Mouse (Mus musculus) CH12.LX (cell line): Measurements from ENCODE around the gene Arl8b. TPM values are rescaled to one million over a fixed set of nuclear protein-coding genes. Genes with fewer than 3 reads are reported as not detected.

Source experiments
- DNase-seq: peaks from one replicate; pipeline ENCODE4 v3.0.0-alpha.2; 2013; ENCODE audit errors: extremely low read depth
- H3K27ac ChIP-seq: 2 replicates; pipeline ENCODE4 v1.5.1; 2012; ENCODE audit warnings: low read depth, mild to moderate bottlenecking, control low read depth, moderate library complexity; ENCODE audit not compliant: insufficient read depth
- H3K27me3 ChIP-seq: replicated peaks from 2 replicates; pipeline ENCODE3; 2012; ENCODE audit warnings: inconsistent platforms
- H3K36me3 ChIP-seq, 2 experiments: replicated peaks in 1 of 2; 2 replicates each; pipeline versions ENCODE3 to v1.6.1; 2012; ENCODE audit warnings: inconsistent platforms in 1 of 2, low read length in 1 of 2, mild to moderate bottlenecking in 1 of 2, mixed read lengths in 1 of 2, moderate library complexity in 1 of 2; ENCODE audit not compliant: control insufficient read depth in 1 of 2, insufficient read depth in 1 of 2
- H3K4me1 ChIP-seq, 2 experiments: 2 replicates each; pipeline ENCODE4 v1.6.1; 2012; ENCODE audit warnings: inconsistent platforms in 1 of 2, moderate library complexity in 1 of 2; ENCODE audit not compliant: insufficient read depth in 2 of 2, control insufficient read depth in 1 of 2
- H3K4me2 ChIP-seq: 2 replicates; pipeline ENCODE4 v1.6.1; 2012; ENCODE audit warnings: low read depth, mild to moderate bottlenecking, control low read depth; ENCODE audit not compliant: poor library complexity, insufficient read depth, severe bottlenecking
- H3K4me3 ChIP-seq, 3 experiments: fragments of 150-350 bp in 1 of 3; sonication (generic) in 1 of 3; replicated peaks in 1 of 3; 2 replicates each; pipeline versions ENCODE3 to v1.5.1; 2011 to 2012; ENCODE audit warnings: low read depth in 2 of 3, low read length in 2 of 3, mild to moderate bottlenecking in 2 of 3, moderate library complexity in 2 of 3, control low read depth in 1 of 3, improper control_type of control experiment in 1 of 3, inconsistent platforms in 1 of 3, mixed read lengths in 1 of 3; ENCODE audit not compliant: poor library complexity in 1 of 3
- H3K79me2 ChIP-seq: replicated peaks from 2 replicates; pipeline ENCODE4 v1.6.1; 2012; ENCODE audit warnings: mild to moderate bottlenecking, moderate library complexity; ENCODE audit not compliant: control insufficient read depth, poor library complexity, insufficient read depth, severe bottlenecking; ENCODE audit errors: extremely low read depth
- H3K9ac ChIP-seq: 2 replicates; pipeline ENCODE4 v1.6.1; 2012; ENCODE audit warnings: low read depth, mild to moderate bottlenecking, control low read depth, moderate library complexity; ENCODE audit not compliant: insufficient read depth
- H3K9me3 ChIP-seq: replicated peaks from 2 replicates; pipeline ENCODE3; 2012; ENCODE audit warnings: low read length, inconsistent platforms, mixed read lengths
- CHD2 ChIP-seq: IDR thresholded peaks from 2 replicates; pipeline ENCODE4 v1.6.1; 2011; ENCODE audit warnings: low read length, improper control_type of control experiment
- ELF1 ChIP-seq: IDR thresholded peaks from 2 replicates; pipeline ENCODE4 v1.6.1; 2014; ENCODE audit warnings: low read depth, mild to moderate bottlenecking, inconsistent platforms, low read length, improper control_type of control experiment
- EP300 ChIP-seq: IDR thresholded peaks from 2 replicates; pipeline ENCODE4 v1.6.1; 2011; ENCODE audit warnings: low read length, improper control_type of control experiment
- ETS1 ChIP-seq: conservative IDR thresholded peaks from 2 replicates; pipeline ENCODE4 v1.6.1; 2012; ENCODE audit warnings: low read depth, mild to moderate bottlenecking, inconsistent platforms, low read length, improper control_type of control experiment, moderate library complexity
- HCFC1 ChIP-seq: IDR thresholded peaks from 2 replicates; pipeline ENCODE4 v1.6.1; 2012; ENCODE audit warnings: low read depth, mild to moderate bottlenecking, inconsistent platforms, low read length, improper control_type of control experiment
- IRF4 ChIP-seq: IDR thresholded peaks from 2 replicates; pipeline ENCODE4 v1.6.1; 2014; ENCODE audit warnings: low read depth, mild to moderate bottlenecking, inconsistent platforms, low read length, improper control_type of control experiment
- JUN ChIP-seq: IDR thresholded peaks from 2 replicates; pipeline ENCODE4 v1.6.1; 2011; ENCODE audit warnings: low read depth, mild to moderate bottlenecking, low read length, improper control_type of control experiment, moderate library complexity; ENCODE audit not compliant: insufficient read depth
- MXI1 ChIP-seq: IDR thresholded peaks from 2 replicates; pipeline ENCODE4 v1.6.1; 2011; ENCODE audit warnings: mild to moderate bottlenecking, low read depth, low read length, improper control_type of control experiment
- PAX5 ChIP-seq: IDR thresholded peaks from 2 replicates; pipeline ENCODE4 v1.6.1; 2012; ENCODE audit warnings: low read length, inconsistent platforms, mixed read lengths
- POLR2AphosphoS2 ChIP-seq: IDR thresholded peaks from 2 replicates; pipeline ENCODE4 v1.6.1; 2011; ENCODE audit warnings: low read depth, low read length, improper control_type of control experiment
- RCOR1 ChIP-seq: conservative IDR thresholded peaks from 2 replicates; pipeline ENCODE4 v1.6.1; 2012; ENCODE audit warnings: low read depth, mild to moderate bottlenecking, inconsistent platforms, low read length, improper control_type of control experiment
- SIN3A ChIP-seq: IDR thresholded peaks from 2 replicates; pipeline ENCODE4 v1.6.1; 2012; ENCODE audit warnings: low read length, improper control_type of control experiment, inconsistent platforms
- TBP ChIP-seq: conservative IDR thresholded peaks from 2 replicates; pipeline ENCODE4 v1.6.1; 2011; ENCODE audit warnings: low read depth, low read length, improper control_type of control experiment
- UBTF ChIP-seq: IDR thresholded peaks from 2 replicates; pipeline ENCODE4 v1.6.1; 2012; ENCODE audit warnings: low read depth, mild to moderate bottlenecking, inconsistent platforms, low read length, improper control_type of control experiment, moderate library complexity
- USF1 ChIP-seq: IDR thresholded peaks from 2 replicates; pipeline ENCODE4 v1.6.1; 2014; ENCODE audit warnings: low read depth, mild to moderate bottlenecking, inconsistent platforms, low read length, improper control_type of control experiment
- USF2 ChIP-seq: conservative IDR thresholded peaks from 2 replicates; pipeline ENCODE4 v1.6.1; 2011; ENCODE audit warnings: low read depth, low read length, improper control_type of control experiment
- ZC3H11A ChIP-seq: IDR thresholded peaks from 2 replicates; pipeline ENCODE4 v1.6.1; 2012; ENCODE audit warnings: low read depth, mild to moderate bottlenecking, inconsistent platforms, low read length, improper control_type of control experiment
- ZNF384 ChIP-seq: IDR thresholded peaks from 2 replicates; pipeline ENCODE4 v1.6.1; 2012; ENCODE audit warnings: low read depth, low read length, improper control_type of control experiment, inconsistent platforms
- dilution Hi-C: fragments of 300-500 bp; cut with MboI; formaldehyde crosslinking; loops from 2 replicates; pipeline ENCODE4 v1.14.3; 2020; ENCODE audit warnings: low sequenced_read_pairs; ENCODE audit not compliant: extremely low pct_unique_long_range_greater_than_20kb, extremely low pct_ligation_motif_present
- in situ Hi-C: fragments of 300-500 bp; cut with MboI; formaldehyde crosslinking; loops from 3 replicates; pipeline ENCODE4 v1.14.3; 2019; ENCODE audit warnings: low sequenced_read_pairs, low pct_ligation_motif_present, low pct_unique_long_range_greater_than_20kb, mixed read lengths
- polyA plus RNA-seq: library from polyadenylated mRNA; unstranded; fragments of >175 nt; gene quantifications from 2 replicates; pipeline ENCODE4 v1.2.1, GENCODE M21; 2012; ENCODE audit warnings: low read depth; ENCODE audit not compliant: insufficient read length
- total RNA-seq, 2 experiments: library from RNA; depleted of rRNA; stranded (reverse); fragments of 300-350 nt in 1 of 2; fragments of >200 nt in 1 of 2; gene quantifications; 2 replicates each; pipeline ENCODE4 v1.2.3; 2012 to 2014

Arl8b gene
- total and polyA plus RNA-seq, 3 experiments, result 47.8 to 170 (median 141) TPM

DNA sequence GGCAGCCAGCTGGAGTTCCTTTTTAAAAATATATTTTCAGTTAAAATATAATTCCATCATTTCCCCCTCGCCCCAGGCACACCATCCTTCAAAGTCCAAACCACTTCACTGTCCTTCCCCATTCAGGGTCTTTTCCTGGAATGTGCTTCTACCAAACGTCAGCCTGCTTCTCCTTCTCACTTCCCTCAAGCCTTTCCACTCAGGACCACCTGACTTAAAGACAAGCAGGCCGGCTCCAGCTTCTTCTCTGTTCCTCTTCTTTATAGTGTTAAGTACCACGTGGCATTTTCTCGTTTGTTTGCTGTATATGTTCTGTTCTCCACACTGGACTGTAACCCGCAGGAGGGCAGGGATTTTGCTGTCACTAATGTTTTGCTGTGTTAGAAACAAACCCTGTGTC, 1.0 kb upstream of the Arl8b start (continued):
- TF ChIP-seq PAX5 (no peak), ZC3H11A (peak; percentile 53; the same call in 1 of the 2 replicates), JUN (no peak), ZNF384 (no peak), USF2 (peak; percentile 53), TBP (no peak; the same call in 1 of the 2 replicates), SIN3A (peak; percentile 73), RCOR1 (no peak), UBTF (no peak; the same call in 1 of the 2 replicates), USF1 (peak; percentile 68), HCFC1 (peak; percentile 67), EP300 (peak; percentile 64), CHD2 (no peak), IRF4 (peak; percentile 61; the same call in 1 of the 2 replicates), ETS1 (peak; percentile 53), POLR2AphosphoS2 (0 out of 2 replicates have a peak, but pooled peaks have one; percentile 31), ELF1 (peak; percentile 61)

DNA sequence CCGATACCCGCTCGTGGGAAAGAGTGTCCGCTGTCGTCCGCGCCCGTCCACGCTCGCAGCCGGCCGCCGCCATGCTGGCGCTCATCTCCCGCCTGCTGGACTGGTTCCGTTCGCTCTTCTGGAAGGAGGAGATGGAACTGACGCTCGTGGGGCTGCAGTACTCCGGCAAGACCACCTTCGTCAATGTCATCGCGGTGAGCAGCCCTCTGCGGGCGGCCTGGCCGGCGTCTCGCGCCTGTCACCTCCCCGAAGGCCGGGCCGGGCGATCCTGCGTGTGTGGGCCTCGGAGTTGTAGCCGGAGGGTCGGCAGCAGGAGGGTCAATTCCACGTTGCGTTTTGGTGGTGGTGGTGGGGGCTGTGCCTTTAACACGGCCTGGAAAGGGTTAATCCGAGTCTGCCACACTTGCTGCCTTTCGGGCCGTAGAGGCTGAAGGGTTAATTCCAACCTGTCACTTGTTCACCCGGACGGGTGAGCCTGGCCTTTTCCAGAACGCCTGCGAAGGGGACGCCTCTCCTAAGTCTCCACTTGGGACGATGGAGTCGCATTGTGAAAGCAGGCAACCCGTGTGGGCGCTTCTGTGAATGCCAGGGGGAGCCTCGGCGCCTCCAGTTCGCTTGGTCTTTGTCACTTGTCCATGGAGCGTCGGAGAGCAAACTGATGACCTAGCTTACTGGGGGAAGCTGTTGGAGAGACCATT, 434 bp downstream of the Arl8b start:
- DNase-seq, result no peak
- in situ Hi-C loops, result loop anchor here (5.0 kb wide), 1 partner anchor 34 kb away; no protein-coding TSS in a partner anchor
- peaks cover 52% of the 10 kb centered on the region for H3K79me2 ChIP-seq

More for the DNA sequence above, 434 bp downstream of the Arl8b start:
- Histone ChIP-seq H3K36me3 (peaks cover 4 to 20% of the 10 kb centered on the region in 2 experiments), H3K9me3 (no peaks in the 10 kb centered on the region), H3K4me3 (peak overlapping the region; percentile 95 to 96 (median 95)), H3K9ac (peak overlapping the region; percentile 88), H3K4me1 (peaks cover 8 to 59% of the 10 kb centered on the region in 2 experiments), H3K27me3 (no peaks in the 10 kb centered on the region), H3K4me2 (peak overlapping the region; percentile 98), H3K27ac (peak overlapping the region; percentile 33)
- no peak for TF ChIP-seq USF2
- TF ChIP-seq MXI1, result 0 out of 2 replicates have a peak, but pooled peaks have one; percentile 36
- TF ChIP-seq SIN3A, result 0 out of 2 replicates have a peak, but pooled peaks have one; percentile 7
- dilution Hi-C loops, result no loop called here
